Mouse (Mus musculus): ENCODE results near the gene Gm20388.

GRCm38 (mm10) chr8:124311723-124312122 is 4401.1 kb downstream of the Gm20388 start:
- TF ChIP-seq CTCF (IDR thresholded peaks at IDR 0.05; ENCODE audit: low read depth) (no peak), EP300 (IDR thresholded peaks at IDR 0.05; ENCODE audit: low read depth) (no peak)

Measured in liver, embryonic 14.5 days (tissue).